Mouse (Mus musculus) adrenal gland, adult 8-10 months (tissue): ENCODE data around the gene Unc5c. TPM values are rescaled to one million over a fixed set of nuclear protein-coding genes. Genes with fewer than 3 reads are reported as not detected.

ENCODE experiments used
- DNase-seq: peaks from one replicate; pipeline ENCODE4 v3.0.0; 2022
- total RNA-seq, 4 experiments: library from RNA; stranded (reverse); gene quantifications; 2 replicates each; pipeline ENCODE4 v1.2.4; 2022

Gene Unc5c
- total RNA-seq, result 10 to 100 TPM in 2 of 4 experiments, 1 to 10 TPM in 2; 8.6 to 14.8 (median 11.3) TPM

DNA sequence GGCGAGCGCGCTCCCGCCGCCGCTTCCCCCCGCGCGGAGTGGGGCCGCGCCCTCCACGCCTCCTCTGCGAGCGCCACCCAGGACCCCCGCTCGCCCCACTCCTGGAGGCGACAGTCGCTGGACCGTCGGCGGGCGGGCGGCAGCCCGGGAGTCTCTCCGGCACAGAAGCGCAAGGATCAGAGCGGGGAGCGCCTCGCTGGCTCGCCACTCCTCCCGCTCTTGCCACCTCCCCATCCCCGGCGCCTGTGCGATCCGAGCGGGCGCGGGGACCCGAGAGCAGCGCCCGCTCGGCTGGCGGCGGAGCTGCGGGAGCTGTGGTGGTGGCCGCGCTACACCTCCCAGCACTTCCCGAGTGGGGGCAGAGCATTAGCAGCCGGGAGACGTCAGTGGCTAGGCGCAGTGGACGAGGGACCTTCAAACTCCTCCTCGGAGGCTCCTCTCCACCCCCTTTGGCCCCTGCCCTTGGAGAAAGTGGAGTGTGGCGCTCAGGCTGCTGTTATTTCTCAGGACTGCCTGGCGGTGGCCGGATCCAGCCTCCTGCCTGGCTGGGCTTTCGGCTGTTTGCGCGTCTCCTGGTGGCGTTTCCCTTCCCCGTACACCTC is at the start of gene Unc5c:
Unc5c (plus strand) TSS at position 113 of the 602 bp plus-strand sequence.
- peak; percentile 78 for DNase-seq

DNA sequence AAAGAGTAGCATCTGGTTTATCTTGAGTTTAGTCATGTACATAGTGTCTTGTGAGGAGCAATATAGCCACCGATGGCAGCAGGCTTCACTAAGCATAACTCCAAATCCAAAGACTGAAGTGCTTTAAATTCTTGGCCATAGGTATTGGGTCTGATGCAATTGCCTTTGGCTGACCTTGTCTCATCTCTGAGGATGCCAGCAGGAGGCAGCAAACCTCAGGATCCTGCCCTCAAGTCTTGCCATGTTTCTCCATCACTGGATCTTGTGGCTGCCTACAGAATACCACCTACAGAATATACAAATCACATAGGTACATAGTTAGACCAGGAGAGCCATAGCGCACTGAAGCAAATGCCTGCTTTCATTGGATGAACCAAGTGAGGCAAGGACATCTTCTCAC is 7.5 kb upstream of the Unc5c start:
- DNase-seq, result no peak

DNA sequence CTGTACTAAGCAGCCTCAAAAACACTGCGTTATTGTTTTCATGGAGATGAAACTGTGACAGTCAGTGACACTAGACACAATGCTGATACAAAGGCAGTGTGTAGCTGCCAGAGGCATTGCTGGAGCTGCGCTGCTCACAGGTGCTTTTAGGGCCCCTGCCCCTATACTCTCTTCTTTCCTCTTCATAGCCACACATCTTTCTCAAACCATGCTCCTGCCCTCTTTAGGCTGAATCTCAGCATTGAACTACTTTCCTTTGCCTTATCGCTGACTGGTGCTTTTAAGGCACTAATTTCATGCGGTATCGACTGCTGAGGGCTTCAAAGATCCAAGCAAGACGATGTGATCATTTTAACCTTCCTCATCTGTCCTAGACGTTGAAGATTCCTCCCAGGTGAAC is 2.5 kb upstream of the Unc5c start:
- DNase-seq, result no peak

DNA sequence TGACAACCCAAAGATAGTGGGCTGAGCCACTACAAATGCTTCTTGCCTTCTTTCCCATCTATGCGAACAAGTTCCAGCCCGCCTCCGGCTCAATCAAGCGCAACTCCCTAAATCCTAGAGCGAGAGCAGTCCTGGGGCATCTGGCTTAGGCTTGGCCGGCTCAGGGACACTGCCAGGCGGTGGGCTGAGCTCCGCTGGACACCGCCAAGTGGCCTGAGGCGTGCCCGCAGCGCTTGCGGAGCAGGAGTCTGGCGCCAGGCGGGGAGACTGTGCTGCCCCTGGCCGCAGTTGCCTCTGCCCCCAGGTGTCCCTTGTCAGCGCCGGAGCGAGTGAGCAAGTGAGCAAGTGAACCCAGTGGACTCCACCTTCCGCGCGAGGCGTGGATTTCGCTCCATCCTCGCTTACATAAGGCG is 319 bp upstream of the Unc5c start:
- DNase-seq, result peak; percentile 43

DNA sequence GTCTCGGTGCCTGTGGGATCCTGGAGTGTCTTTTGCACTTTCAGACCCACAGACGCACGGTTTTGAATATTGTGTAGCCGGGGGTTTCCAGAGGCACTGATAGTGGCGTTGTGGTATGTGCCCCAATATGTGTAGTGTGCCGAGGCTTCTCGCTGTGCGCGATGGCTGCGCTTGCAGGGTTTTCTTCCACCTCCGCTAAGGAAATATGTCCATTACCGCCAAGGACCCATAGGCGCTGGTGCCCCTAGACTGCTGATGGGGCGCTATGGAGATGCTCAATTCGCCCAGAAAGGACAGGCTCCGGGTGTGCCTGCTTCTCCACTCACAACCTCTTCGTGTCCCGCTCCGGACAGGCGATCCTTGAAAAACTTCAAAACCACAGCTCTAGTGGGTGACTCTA is 1.0 kb downstream of the Unc5c start:
- DNase-seq, result no peak

DNA sequence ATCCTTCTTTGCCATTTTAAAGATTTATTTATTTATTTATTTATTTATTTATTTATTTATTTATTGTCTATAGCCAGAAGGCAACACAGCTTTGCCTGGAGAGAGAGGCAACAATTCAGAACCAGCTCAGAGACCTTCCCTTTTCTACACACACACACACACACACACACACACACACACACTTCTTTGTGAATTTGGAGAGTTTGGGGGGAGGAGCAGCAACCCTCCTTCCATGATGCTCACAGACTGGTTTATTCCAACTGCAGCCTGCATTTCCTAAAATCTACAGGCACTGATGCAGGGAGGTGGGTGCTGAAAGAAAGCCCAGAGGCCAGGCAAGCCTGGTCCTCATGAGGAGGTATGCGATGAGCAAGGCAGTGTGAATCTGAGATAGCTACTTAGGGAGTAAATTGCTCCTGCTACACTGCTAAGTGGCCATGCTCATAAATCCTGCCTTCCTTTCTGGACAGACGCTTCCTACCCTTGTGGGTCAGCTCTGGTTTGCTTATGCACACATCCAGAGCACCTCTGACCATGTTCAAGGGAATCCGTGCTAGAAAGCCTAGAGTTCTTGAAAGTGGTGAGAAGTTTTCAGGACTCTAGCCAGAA is 1.8 kb downstream of the Unc5c start:
- DNase-seq, result no peak

DNA sequence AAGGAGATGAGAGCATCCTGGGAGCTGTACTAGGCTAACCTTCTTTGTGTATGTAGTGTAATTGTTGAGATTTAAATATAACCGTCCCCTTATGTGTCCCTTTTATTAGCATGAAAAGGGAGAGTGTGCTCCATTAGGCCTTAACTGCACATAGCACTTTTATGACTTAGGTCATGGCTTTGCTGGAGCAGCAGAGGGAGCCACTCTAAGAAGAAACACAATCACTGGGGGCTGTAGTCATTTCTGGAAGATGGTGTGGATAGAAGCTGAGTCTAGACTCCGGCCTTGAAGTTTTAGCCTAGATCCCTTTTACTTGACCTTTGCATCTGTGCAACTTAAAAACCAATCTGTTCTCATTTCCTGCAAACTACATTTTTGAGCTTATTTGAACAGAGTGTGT is 4.3 kb downstream of the Unc5c start:
- no peak for DNase-seq

DNA sequence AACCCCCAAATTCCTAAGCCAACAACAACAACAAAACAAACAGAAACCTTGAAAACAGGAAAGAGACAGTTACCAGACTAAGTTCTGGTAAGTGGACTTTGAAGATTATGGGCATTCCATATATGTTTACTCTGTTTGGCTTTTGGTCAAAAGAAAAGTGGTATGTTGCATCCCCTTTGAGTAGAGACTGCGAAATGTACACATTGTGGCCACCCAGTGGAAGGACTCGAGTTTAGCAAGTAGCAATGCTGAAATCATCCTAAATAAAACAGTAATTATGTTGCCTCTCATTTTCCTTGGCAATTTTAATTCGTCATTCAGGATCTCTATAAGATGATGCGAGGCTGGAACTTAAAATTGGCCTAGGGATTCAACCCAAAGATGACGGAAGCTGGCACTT is 8.2 kb downstream of the Unc5c start:
- DNase-seq, result no peak

DNA sequence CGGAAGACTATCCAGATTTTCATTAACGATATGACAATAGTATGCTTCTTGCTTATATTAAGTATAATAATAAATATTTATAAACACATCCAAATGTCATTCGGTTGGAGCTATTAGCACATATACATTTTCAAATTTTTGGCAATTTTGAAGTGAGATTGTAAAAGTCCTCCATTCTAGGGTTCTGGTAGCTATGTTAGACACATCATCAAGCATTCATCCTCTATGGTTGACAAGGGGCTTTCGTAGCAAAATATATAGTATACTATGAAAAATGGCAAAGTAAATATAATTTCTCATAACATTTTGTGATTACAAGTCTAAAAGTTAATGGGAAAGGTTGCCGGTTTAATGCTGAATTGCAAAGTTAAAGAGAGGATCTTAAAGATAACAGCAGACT is 10.4 kb downstream of the Unc5c start:
- DNase-seq, result no peak

DNA sequence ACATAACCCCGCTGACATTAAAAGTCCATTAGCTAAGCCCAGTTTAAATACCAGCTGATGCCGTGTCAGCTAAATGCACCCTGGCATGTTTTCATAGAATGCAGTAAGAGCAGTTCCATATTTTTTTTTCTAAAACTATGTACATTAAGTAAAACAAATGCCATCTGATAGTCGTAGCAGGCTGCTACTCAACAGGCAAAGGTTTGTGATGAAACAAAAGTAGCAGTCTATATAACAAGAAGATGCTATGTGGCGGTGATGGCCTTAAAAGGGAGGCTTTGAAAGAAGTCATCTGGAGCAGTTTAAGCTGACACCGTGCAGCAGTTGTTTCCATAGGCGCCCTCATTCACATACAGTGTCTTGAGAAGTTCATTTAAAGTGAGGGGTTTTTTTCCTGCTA is 10.9 kb downstream of the Unc5c start:
- DNase-seq, result no peak

DNA sequence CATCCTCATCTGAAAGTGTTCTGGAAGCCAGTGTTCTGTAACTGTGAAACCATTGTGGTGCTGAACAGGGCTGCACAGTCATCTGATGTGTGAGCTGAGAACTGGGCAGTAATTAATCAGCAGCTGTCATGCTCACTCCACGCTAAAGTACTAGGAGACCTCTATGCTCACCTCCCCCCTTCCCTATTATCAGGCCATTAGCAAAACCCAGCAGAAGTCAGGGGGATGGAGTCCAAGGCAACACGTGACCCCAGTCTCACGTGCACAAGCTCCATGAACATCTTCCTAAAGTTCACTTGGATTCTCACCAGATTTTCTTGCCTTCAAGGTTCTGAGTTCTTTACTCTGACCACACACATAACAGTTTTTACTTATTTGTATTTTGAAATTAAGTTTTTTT is 11.7 kb downstream of the Unc5c start:
- no peak for DNase-seq

DNA sequence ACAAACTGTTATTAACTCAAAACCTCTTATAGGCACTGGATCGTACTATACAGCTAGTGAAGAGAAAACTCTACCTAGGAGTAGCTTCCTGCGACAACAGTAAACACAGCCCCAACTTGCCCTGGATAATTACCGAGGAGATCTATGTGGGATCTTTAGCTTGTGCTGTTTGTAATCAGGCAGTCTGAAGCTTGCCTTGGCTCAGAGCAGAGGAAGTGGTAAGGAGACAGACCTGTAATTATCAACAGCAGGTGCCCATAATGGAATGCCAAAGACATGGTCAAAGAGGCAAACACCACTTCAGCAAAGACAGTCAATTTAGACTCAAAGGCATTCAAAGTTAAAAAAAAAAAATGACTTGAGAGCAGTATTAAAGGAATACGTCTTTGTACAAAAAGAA is 17.4 kb downstream of the Unc5c start:
- no peak for DNase-seq

DNA sequence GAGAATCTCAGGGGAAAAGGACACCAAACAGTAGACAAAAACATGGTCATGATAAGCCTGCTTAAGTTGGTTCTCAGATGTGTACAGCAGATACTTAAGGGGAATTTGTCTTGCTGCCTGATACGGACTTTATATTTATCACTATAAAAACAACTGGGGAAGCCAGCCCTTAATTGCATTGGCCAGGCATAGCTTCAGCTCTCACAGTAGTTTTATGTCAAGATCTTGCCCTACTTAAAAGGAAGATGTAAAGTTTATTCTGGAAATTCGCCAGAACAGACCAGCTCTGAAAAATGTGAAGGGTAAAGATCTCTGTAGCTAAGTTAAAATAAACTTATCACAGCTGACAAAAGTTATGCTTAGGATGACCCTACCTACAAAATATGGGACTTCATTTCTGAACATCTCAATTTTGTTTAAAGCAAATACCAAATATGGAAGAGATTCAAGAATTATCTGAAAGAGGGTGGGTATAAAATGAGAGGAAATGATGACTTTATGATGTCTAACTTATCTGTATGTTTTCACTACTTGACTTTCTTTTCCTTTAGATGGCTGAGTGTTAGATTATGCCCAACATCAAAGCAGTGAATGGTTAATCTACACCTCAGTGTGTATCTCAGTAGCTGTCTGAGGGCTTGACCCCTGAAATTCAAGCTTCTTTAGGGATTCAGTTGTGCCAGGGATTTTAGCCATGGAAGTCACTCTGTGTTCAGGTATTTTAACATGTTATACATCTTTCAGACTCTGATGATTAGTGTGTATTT is 18.8 kb downstream of the Unc5c start:
- DNase-seq, result no peak

DNA sequence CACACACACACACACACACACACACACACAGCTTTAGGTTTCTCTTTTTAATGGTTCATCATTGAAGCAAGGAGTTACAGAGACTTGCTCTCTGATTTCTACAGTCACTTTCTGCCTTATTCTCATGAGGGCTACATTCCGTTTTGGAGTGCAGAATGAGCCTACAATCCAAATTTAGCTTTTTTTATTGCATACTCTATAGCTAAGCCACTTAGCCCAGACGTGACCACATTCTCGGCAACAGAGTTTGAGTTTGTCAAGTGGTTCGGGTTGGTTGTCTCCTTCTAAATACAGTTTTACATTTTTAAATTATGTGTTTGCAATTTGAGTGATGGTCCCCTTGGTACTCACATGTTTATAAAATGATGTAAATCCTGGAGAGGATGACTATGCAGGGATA is 20.2 kb downstream of the Unc5c start:
- DNase-seq, result no peak

DNA sequence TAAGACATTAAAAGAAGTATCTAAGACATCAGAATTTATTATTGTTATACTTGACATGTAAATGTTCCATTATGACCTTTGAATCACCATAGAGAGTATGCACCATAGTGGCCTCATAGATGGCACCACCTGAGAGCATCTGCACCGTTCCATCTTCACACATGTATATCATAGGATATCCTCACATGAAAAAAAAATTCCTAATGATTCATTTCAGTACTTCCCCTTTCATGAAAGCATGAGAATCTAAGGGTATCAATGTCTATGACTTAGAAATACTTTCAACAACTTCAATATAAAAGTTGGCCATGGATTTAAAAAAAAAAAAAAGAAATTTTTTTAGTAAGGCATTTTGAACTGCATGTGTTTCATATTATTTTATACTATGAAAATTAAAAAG is 25.6 kb downstream of the Unc5c start:
- no peak for DNase-seq

DNA sequence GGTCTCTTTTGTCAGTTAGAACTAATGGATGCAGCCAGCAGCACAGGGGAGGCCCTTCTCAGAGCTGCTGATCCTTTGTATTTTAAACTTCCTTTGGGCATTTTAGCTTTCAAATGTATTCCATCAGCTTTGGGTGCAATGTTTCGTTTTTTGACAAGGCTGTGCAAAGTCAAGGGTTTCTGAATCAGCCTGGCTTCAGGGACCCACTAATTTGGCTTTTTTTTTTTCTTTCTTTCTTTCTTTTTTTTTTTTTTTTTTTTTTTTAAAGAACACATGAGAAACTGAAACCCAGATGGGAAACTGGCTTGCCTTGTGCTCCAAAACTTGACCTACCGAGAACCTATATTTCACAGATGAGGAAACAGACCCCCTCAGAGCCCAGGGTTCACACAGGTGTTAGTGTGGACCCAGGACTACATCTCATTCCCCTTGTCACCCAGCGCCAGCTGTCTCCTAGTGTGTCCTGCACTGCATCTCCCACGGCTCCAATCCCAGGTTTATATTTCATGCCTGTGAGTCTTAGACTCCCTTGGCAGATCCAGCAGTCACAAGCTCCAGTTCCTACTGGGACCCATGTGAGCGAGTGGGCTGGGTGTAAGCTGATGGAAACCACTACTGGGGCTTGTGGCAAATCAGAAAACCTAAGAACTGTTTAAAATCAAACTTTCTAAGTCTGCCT is 26.4 kb downstream of the Unc5c start:
- no peak for DNase-seq

DNA sequence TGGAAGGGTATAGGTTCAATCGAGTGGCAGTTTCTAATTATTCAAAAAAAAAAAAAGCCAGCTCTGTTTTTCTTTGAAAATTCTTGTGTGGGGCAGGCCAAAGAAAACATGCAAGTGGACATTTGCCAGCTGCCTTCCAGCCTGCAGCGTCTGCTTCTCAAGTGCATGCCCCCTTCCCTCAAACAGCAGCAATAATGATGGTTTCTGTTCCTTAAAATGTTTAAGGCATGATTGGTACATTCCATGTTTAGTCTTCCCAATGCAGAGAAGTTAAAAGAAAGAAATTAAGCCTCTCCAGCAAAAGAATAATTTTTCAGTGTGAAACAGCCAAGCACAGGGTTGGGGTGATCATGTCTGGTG is 26.9 kb downstream of the Unc5c start:
- DNase-seq, result no peak

DNA sequence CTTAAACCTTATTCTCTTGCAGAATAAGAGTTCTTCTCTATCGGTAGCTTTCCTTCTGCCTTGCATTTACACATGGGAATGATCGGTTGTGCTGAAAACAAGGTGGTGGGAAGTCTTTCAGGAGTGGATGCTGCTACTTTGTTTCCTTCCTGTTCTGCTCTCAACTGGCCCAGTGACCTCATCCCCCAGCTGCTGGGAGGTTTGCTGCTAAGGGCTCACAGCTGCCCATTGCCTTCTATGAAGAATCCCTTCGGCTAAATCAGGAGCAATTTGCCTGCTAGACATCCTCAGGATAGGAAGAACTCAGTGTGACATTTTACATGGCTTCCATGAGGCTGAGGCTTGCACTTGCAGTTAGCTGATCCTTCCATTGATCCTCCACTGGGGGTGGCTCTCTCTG is 28.0 kb downstream of the Unc5c start:
- no peak for DNase-seq

DNA sequence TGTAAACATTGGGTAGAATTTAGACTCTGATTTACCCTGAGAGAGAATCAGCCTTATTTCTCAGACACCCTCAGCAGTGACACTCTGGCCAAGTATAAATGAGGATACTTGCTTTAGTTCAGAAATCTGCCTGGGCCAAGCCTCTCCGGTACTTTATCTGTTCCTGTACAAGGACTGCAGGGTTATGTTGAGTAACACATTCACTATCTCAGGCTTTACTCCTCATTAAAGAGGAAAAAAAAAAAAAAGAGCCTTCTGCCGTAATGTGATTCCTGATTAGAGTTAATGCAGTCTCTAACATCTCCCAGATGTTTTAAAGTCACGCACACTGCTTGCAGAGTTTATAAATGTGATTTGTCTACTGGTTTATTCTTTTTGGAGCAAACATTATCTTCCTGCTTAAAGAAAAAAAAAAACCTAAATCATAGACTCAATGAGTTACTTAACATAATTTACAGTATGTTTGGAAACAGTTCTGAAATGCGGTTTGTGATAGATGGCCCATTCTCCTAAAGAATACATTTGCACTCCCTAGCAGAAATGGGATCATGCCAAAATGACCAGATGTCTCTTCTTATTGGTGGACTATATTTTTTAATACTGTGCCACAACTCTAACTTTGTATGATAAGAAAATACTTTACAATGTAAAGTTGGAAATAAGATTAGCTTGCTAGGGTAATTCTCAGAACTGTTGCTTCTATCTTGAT is 33.5 kb downstream of the Unc5c start:
- DNase-seq, result no peak

DNA sequence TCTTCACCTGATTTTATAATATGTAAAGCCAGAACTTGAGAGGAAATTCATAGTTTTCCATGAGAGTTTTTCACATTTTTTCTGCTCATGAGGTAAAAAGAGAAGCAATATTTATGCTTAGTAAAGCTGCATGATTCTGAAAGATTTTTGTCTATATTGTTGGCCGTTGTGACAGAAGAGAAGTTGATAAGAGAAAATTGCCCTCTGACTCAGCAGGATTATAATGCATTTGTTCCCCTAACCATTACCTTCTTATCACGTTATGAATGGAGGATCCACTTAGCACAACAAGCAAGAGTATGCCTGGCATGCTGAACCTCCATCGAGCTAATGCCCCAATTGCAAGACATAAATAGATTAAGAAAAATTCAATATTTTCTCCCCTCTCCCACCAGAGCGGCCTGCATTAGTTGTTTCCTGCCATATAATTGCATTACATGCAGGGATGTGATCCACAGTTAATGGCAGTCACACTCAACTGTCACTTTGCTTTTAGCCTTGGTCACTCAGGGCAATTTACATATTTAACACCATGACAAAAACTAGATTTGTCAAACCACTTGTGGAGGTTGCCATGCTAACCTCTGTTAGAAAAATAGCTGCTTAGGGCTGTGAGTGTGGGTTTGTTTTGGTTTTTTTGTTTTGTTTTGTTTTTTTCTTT is 37.0 kb downstream of the Unc5c start:
- no peak for DNase-seq

DNA sequence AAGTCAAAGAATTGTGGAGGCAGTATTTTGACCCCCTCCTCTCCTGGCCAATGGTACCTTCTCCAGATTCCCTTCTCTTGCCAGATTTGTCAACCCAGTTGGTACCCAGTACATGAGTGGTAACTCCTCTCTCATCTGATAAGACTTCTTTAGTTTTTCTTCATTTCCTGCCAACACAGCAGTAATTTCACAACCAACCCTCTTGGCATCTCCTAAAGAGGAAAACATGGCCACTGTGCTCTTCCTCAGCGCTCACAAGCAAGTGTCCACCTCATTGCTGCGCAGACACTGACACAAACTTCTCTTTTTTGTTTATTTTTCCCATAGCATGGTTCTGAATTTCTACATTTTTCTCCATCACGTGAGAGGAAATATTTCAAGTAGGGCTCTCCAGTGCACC is 38.3 kb downstream of the Unc5c start:
- no peak for DNase-seq

DNA sequence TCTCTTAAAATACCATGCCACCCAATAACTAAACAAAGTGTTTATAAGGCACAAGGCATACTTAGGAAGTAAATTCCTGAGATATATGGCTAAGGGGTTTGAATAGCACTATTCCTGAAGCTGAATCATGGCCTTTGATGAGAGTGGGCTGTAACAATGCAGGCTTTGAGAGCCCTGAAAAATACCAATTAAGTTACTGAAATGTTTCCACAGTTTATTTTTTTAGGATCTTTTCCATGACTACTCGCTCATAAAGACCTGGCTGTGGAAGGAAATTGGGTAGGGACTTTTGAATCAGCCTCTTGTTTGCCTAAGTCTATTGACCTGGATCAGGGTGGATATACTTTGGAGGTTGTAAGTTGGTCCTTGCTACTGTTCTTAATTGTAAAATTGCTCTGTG is 44.8 kb downstream of the Unc5c start:
- no peak for DNase-seq
